Mouse (Mus musculus) heart, embryonic 11.5 days (tissue): ENCODE data around the gene Rfx8. TPM values are rescaled to one million over a fixed set of nuclear protein-coding genes. Genes with fewer than 3 reads are reported as not detected.

Experiments
- ATAC-seq: fragments of 200-750 bp; cut with Nextera tagmentation; replicated peaks from 2 replicates; pipeline ENCODE4 v1.8.0; 2017; ENCODE audit warnings: moderate library complexity; ENCODE audit not compliant: insufficient number of reproducible peaks, low FRiP score, low TSS enrichment
- H3K27ac ChIP-seq: fragments of 300-500 bp; sonication (generic); 2 replicates; pipeline ENCODE4 v1.5.1; 2014; ENCODE audit warnings: mild to moderate bottlenecking, low read depth, low read length
- H3K27me3 ChIP-seq: fragments of 300-500 bp; sonication (generic); 2 replicates; pipeline ENCODE4 v1.6.1; 2014; ENCODE audit warnings: mild to moderate bottlenecking, low read length, mixed read lengths; ENCODE audit not compliant: control insufficient read depth, insufficient read depth
- H3K36me3 ChIP-seq: fragments of 300-500 bp; sonication (generic); 2 replicates; pipeline ENCODE4 v1.6.1; 2014; ENCODE audit warnings: mild to moderate bottlenecking, low read length, moderate library complexity, mixed read lengths; ENCODE audit not compliant: control insufficient read depth, insufficient read depth
- H3K4me1 ChIP-seq: fragments of 300-500 bp; sonication (generic); 2 replicates; pipeline ENCODE4 v1.6.1; 2014; ENCODE audit warnings: low read length; ENCODE audit not compliant: control insufficient read depth, insufficient read depth
- H3K4me2 ChIP-seq: fragments of 300-500 bp; sonication (generic); 2 replicates; pipeline ENCODE4 v1.6.1; 2014; ENCODE audit warnings: mild to moderate bottlenecking, moderate library complexity
- H3K4me3 ChIP-seq: fragments of 300-500 bp; sonication (generic); 2 replicates; pipeline ENCODE4 v1.5.1; 2014; ENCODE audit warnings: low read depth, low read length
- H3K9ac ChIP-seq: fragments of 300-500 bp; sonication (generic); 2 replicates; pipeline ENCODE4 v1.6.1; 2014; ENCODE audit warnings: mild to moderate bottlenecking, low read depth, low read length, moderate library complexity
- H3K9me3 ChIP-seq: fragments of 300-500 bp; sonication (generic); replicated peaks from 2 replicates; pipeline ENCODE4 v1.6.1; 2016; ENCODE audit warnings: low read length; ENCODE audit not compliant: control insufficient read depth
- WGBS: fragments of 180-500 bp; shearing (Covaris S2); extraction: QIAGEN DNeasy Blood & Tissue Kit; methylation state at CpG from one replicate; pipeline ENCODE4 v1.1.7; 2014; ENCODE audit not compliant: insufficient replicate concordance; 5-methylcytosine and 5-hydroxymethylcytosine counted together
- polyA plus RNA-seq: library from polyadenylated mRNA; unstranded; fragments of >200 nt; fragmentation: Nextera tagmentation; extraction: Ambion mirVana; gene quantifications from 2 replicates; pipeline ENCODE4 v1.2.1, GENCODE M21; 2014

The Rfx8 gene
- polyA plus RNA-seq, 1 experiment from 2014 or later, result 0.74 TPM

DNA sequence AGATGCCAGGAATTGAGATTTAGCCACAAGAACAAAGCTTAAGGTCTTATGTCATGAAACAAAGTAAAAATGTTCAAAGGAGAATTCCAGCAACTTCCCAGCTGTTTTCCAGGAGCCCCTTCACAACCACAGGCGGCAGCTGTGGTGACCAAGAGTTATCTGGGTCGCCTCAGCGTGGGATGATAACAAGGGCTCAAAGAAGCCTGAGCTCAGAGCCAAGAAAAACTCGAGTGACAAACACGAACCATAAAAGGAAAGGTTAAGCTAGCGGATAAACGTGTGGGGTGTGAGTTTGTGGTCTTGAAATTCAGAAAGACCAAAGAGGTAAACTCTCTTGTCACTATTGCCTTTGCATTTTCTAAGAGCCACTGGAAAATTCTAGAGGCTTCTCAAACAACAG is 25.7 kb upstream of the Rfx8 start:
- Histone ChIP-seq H3K9me3 (no peaks in the 10 kb centered on the region), H3K4me2 (peak overlapping the region; percentile 19; the same call in 1 of the 2 replicates), H3K4me3 (no peak overlapping the region), H3K9ac (no peak overlapping the region), H3K36me3 (no peaks in the 10 kb centered on the region), H3K27ac (peak overlapping the region; percentile 81), H3K4me1 (peaks cover 21% of the 10 kb centered on the region), H3K27me3 (no peaks in the 10 kb centered on the region)
- WGBS, result 7% methylated on average over 7 of the region's 7 CpGs
- no peak for ATAC-seq

- Histone ChIP-seq H3K4me2 (no peak overlapping the region), H3K4me3 (no peak overlapping the region), H3K4me1 (peaks cover 17% of the 10 kb centered on the region), H3K27ac (peak overlapping the region; percentile 4; the same call in 1 of the 2 replicates), H3K9ac (no peak overlapping the region), H3K27me3 (no peaks in the 10 kb centered on the region), H3K9me3 (no peaks in the 10 kb centered on the region), H3K36me3 (no peaks in the 10 kb centered on the region)
- WGBS, result 42% methylated on average over 7 of the region's 7 CpGs
- ATAC-seq, result no peak
Measured at GRCm38 (mm10) chr1:39740948-39741347, 20.2 kb upstream of the Rfx8 start.

- Histone ChIP-seq H3K9ac (no peak overlapping the region), H3K9me3 (no peaks in the 10 kb centered on the region), H3K36me3 (no peaks in the 10 kb centered on the region), H3K4me1 (peaks cover 22% of the 10 kb centered on the region), H3K4me3 (no peak overlapping the region), H3K27ac (no peak overlapping the region), H3K4me2 (no peak overlapping the region), H3K27me3 (no peaks in the 10 kb centered on the region)
- ATAC-seq, result no peak
- 76% methylated on average over 4 of the region's 4 CpGs for WGBS
Measured at GRCm38 (mm10) chr1:39740002-39740401, 19.2 kb upstream of the Rfx8 start.

- H3K36me3 ChIP-seq, result no peaks in the 10 kb centered on the region
- no peak overlapping the region for H3K4me3 ChIP-seq
- 33% methylated on average over 8 of the region's 8 CpGs for WGBS
- H3K27me3 ChIP-seq, result no peaks in the 10 kb centered on the region
- ATAC-seq, result peak; percentile 19; the same call in 1 of the 2 replicates
- H3K9me3 ChIP-seq, result no peaks in the 10 kb centered on the region
- no peak overlapping the region for H3K4me2 ChIP-seq
- H3K9ac ChIP-seq, result no peak overlapping the region
- peaks cover 31% of the 10 kb centered on the region for H3K4me1 ChIP-seq
- peak overlapping the region; percentile 87 for H3K27ac ChIP-seq
Measured at GRCm38 (mm10) chr1:39735927-39736604, 15.3 kb upstream of the Rfx8 start.

- H3K27ac ChIP-seq, result peak overlapping the region; percentile 87
- peak; percentile 68; the same call in 1 of the 2 replicates for ATAC-seq
- H3K4me2 ChIP-seq, result no peak overlapping the region
- H3K9me3 ChIP-seq, result no peaks in the 10 kb centered on the region
- H3K4me3 ChIP-seq, result no peak overlapping the region
- 26% methylated on average over 2 of the region's 2 CpGs for WGBS
- H3K27me3 ChIP-seq, result no peaks in the 10 kb centered on the region
- peaks cover 29% of the 10 kb centered on the region for H3K4me1 ChIP-seq
- no peak overlapping the region for H3K9ac ChIP-seq
- no peaks in the 10 kb centered on the region for H3K36me3 ChIP-seq
Measured at GRCm38 (mm10) chr1:39735493-39735892, 14.7 kb upstream of the Rfx8 start.

DNA sequence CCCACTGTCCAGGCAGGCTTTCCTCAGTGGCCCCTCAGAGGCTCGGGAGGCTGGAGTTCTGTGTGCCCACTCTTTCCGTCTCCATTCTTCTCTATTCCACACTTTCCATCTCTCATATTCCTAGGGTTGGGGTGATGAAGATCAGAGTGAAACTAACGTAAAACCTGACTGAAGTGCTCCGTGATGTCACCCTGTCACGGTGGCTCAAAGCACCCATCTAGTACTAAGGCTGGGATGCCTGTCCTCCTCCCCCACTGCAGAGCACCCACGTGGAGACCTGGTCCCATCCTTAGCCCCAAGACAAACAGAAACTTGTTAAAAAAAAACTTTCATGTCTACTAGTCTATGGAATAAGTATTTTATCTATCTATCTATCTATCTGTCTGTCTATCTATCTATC is 14.1 kb upstream of the Rfx8 start:
- no peak overlapping the region for H3K4me2 ChIP-seq
- H3K4me1 ChIP-seq, result peaks cover 26% of the 10 kb centered on the region
- no peak overlapping the region for H3K9ac ChIP-seq
- H3K9me3 ChIP-seq, result no peaks in the 10 kb centered on the region
- no peak overlapping the region for H3K4me3 ChIP-seq
- no peak for ATAC-seq
- WGBS, result 84% methylated on average over 6 of the region's 6 CpGs
- no peaks in the 10 kb centered on the region for H3K27me3 ChIP-seq
- peak overlapping the region; percentile 75 for H3K27ac ChIP-seq
- no peaks in the 10 kb centered on the region for H3K36me3 ChIP-seq

GRCm38 (mm10) chr1:39734311-39734710 is 13.5 kb upstream of the Rfx8 start:
- no peak overlapping the region for H3K4me2 ChIP-seq
- no peaks in the 10 kb centered on the region for H3K9me3 ChIP-seq
- peak overlapping the region; percentile 75 for H3K27ac ChIP-seq
- H3K27me3 ChIP-seq, result no peaks in the 10 kb centered on the region
- peaks cover 26% of the 10 kb centered on the region for H3K4me1 ChIP-seq
- 67% methylated on average over 13 of the region's 13 CpGs for WGBS
- no peak for ATAC-seq
- no peaks in the 10 kb centered on the region for H3K36me3 ChIP-seq
- H3K4me3 ChIP-seq, result no peak overlapping the region
- H3K9ac ChIP-seq, result no peak overlapping the region

DNA sequence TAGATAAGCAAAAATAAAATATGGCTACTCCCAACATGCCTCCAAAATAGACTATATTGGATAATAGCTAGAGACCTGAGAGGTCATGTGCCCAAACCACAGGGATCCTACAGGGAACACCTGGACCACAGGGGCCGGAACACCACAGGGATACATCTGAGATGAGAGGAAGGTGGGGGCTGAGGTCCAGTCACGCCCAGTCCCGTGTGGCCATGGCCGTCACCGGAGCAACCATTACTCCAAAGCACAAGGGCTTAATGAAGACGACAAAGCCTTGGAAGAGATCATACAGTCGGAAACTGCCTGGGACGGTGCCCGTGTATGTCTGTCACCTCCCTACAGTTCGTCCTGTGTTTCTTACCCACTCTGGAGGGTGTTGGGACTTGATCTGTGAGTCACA is 13.1 kb upstream of the Rfx8 start:
- H3K9me3 ChIP-seq, result no peaks in the 10 kb centered on the region
- H3K36me3 ChIP-seq, result no peaks in the 10 kb centered on the region
- H3K27me3 ChIP-seq, result no peaks in the 10 kb centered on the region
- peaks cover 26% of the 10 kb centered on the region for H3K4me1 ChIP-seq
- H3K4me3 ChIP-seq, result no peak overlapping the region
- no peak for ATAC-seq
- H3K27ac ChIP-seq, result peak overlapping the region; percentile 75
- no peak overlapping the region for H3K9ac ChIP-seq
- 86% methylated on average over 10 of the region's 10 CpGs for WGBS
- H3K4me2 ChIP-seq, result no peak overlapping the region

- no peaks in the 10 kb centered on the region for H3K9me3 ChIP-seq
- no peak overlapping the region for H3K27ac ChIP-seq
- WGBS, result 79% methylated on average over 10 of the region's 10 CpGs
- no peaks in the 10 kb centered on the region for H3K27me3 ChIP-seq
- no peak for ATAC-seq
- H3K4me2 ChIP-seq, result no peak overlapping the region
- peaks cover 26% of the 10 kb centered on the region for H3K4me1 ChIP-seq
- no peaks in the 10 kb centered on the region for H3K36me3 ChIP-seq
- no peak overlapping the region for H3K9ac ChIP-seq
- H3K4me3 ChIP-seq, result no peak overlapping the region
Measured at GRCm38 (mm10) chr1:39732081-39732480, 11.3 kb upstream of the Rfx8 start.
